Mouse (Mus musculus) forebrain, embryonic 10.5 days (tissue): ENCODE measurements around the gene Lair1. TPM values are rescaled to one million over a fixed set of nuclear protein-coding genes. Genes with fewer than 3 reads are reported as not detected.

ENCODE experiments used
- DNase-seq: peaks from one replicate; pipeline ENCODE4 v3.0.0-alpha.2; 2017; ENCODE audit warnings: low spot score; ENCODE audit errors: extremely low spot score
- H3K27ac ChIP-seq: fragments of 300-500 bp; sonication (generic); 2 replicates; pipeline ENCODE4 v1.5.1; 2016; ENCODE audit warnings: mild to moderate bottlenecking
- H3K27me3 ChIP-seq: fragments of 300-500 bp; sonication (generic); 2 replicates; pipeline ENCODE4 v1.6.1; 2016; ENCODE audit warnings: mild to moderate bottlenecking; ENCODE audit not compliant: poor library complexity, severe bottlenecking
- H3K36me3 ChIP-seq: fragments of 300-500 bp; sonication (generic); replicated peaks from 2 replicates; pipeline ENCODE4 v1.6.1; 2016; ENCODE audit warnings: mild to moderate bottlenecking, moderate library complexity
- H3K4me1 ChIP-seq: fragments of 300-500 bp; sonication (generic); 2 replicates; pipeline ENCODE4 v1.6.1; 2016
- H3K4me3 ChIP-seq: fragments of 300-500 bp; sonication (generic); 2 replicates; pipeline ENCODE4 v1.5.1; 2016; ENCODE audit warnings: mild to moderate bottlenecking, moderate library complexity
- H3K9me3 ChIP-seq: fragments of 300-500 bp; sonication (generic); 2 replicates; pipeline ENCODE4 v1.6.1; 2016; ENCODE audit warnings: mild to moderate bottlenecking, moderate library complexity
- WGBS: fragments of 180-500 bp; shearing (Covaris S2); methylation state at CpG from one replicate; pipeline ENCODE4 v1.1.7; 2016; 5-methylcytosine and 5-hydroxymethylcytosine counted together
- polyA plus RNA-seq: library from polyadenylated mRNA; unstranded; fragments of >200 nt; fragmentation: Nextera tagmentation; extraction: Ambion mirVana; gene quantifications from 2 replicates; pipeline ENCODE4 v1.2.1, GENCODE M21; 2016

Lair1 gene
- 0.26 and 0.51 TPM in 2 replicates for polyA plus RNA-seq

DNA sequence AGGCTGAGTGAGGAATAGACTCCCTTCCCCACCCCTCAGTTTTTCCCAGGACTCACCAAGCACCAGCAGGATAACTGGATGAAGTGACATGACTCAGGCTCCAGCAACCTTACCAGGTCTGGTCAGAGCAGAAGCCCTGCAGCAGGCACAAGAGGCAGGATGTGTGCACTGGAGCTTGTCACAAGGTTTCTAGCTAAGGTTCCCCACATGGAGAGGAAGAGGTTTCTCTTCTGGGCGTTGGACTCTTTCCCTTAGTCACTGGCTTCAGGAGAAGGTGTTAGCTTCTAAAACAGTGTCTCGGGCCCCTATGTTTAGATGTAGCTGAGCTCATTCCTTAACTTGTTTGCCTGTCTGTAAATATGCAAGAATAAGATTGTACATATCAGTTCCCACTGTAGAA is at the start of gene Lair1:
Gene Lair1 (minus strand): TSS at position 192 of the 400 bp plus-strand sequence.
- WGBS, result 84% methylated on average over 2 of the region's 2 CpGs
- DNase-seq, result no peak
- no peaks in the 10 kb centered on the region for H3K36me3 ChIP-seq
- H3K9me3 ChIP-seq, result no peaks in the 10 kb centered on the region
- no peaks in the 10 kb centered on the region for H3K27me3 ChIP-seq
- no peaks in the 10 kb centered on the region for H3K4me1 ChIP-seq
- H3K4me3 ChIP-seq, result no peak within 1 kb of the TSS
- H3K27ac ChIP-seq, result no peak within 1 kb of the TSS

DNA sequence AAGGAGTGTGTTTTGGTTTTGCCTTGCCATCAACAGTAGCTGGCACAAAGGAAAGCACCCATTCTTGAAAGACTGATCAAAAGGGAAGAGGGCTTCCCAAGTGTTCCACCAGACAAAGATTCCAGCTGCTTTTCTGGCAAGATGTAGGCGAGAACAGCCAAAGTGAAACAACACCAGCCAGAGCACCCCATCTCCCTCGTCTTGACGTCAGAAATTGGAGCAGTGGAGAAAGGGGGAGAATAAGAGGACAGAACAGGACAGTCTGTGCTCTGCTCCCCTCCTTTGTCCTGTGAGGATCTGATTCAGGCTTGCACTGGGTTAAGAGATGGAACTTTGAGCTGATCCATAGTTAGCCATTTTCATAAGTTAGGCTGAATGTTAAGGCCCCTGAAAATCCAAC is 48.8 kb upstream of the Lair1 start:
- Histone ChIP-seq H3K4me1 (no peaks in the 10 kb centered on the region), H3K27me3 (no peaks in the 10 kb centered on the region), H3K9me3 (no peaks in the 10 kb centered on the region), H3K4me3 (no peak overlapping the region), H3K36me3 (no peaks in the 10 kb centered on the region), H3K27ac (no peak overlapping the region)
- no peak for DNase-seq
- WGBS, result 61% methylated on average over 3 of the region's 3 CpGs

DNA sequence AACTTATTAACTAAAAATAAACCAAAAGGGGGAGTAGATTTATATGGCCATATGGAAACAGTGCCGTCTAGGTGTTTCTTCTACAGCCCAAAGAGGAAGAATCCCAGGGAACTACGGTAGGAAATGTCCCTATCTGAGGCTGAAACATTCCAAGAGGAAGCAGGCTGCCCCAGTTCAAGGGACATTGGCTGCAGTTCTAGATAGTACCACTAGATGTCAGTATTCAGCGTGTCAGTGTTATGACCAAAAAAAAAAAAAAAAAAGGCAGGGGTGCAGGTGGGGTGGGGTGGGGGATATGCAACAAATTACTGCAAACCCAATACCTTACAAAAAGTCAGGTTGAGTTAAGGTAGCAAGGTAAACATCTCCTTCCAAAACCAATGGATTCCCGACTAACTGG is 40.4 kb upstream of the Lair1 start:
- Histone ChIP-seq H3K4me3 (no peak overlapping the region), H3K9me3 (no peaks in the 10 kb centered on the region), H3K27ac (no peak overlapping the region), H3K27me3 (no peaks in the 10 kb centered on the region), H3K36me3 (no peaks in the 10 kb centered on the region), H3K4me1 (no peaks in the 10 kb centered on the region)
- 21% methylated on average over 4 of the region's 4 CpGs for WGBS
- DNase-seq, result no peak

DNA sequence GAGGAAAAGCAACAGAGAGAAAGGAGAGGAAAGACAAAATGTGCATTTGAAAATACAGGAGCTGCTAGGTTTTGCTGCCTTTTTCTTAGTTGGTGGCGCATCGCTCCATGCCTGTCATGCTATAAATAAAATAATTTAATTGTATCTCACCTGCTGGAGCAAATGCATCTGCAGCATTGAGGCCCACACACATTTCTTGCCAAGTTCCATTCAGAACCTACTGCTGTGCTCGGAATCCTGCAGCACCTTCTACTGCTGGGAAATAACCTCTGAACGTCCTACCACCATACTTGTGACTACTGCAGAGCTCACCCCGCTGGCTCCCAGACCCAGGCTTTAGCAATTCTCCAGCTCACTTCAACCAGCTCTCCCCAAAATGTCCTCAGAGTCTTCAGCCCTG is 38.1 kb upstream of the Lair1 start:
- Histone ChIP-seq H3K27me3 (no peaks in the 10 kb centered on the region), H3K9me3 (no peaks in the 10 kb centered on the region), H3K4me1 (no peaks in the 10 kb centered on the region), H3K36me3 (no peaks in the 10 kb centered on the region), H3K4me3 (no peak overlapping the region), H3K27ac (no peak overlapping the region)
- DNase-seq, result no peak
- WGBS, result 80% methylated on average over 5 of the region's 5 CpGs

DNA sequence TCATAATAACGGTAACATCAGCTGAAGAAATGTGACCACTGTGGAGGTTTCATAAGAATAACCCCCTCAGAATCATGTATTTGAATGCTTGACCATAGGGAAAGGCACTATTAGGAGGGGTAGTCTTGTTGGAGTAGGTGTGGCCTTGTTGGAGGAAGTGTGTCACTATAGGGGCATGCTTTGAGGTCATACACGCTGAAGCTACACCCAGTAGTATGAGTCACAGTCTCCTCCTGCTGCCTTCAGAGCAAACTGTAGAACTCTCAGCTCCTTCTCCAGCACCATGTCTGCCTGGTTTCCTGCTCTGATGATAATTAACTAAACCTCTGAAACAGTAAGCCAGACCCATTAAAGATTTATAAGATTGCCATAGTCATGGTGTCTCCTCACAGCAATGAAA is 35.8 kb upstream of the Lair1 start:
- H3K36me3 ChIP-seq, result no peaks in the 10 kb centered on the region
- no peaks in the 10 kb centered on the region for H3K9me3 ChIP-seq
- WGBS, result 85% methylated on average over 2 of the region's 2 CpGs
- H3K4me3 ChIP-seq, result no peak overlapping the region
- no peak overlapping the region for H3K27ac ChIP-seq
- DNase-seq, result no peak
- H3K4me1 ChIP-seq, result no peaks in the 10 kb centered on the region
- no peaks in the 10 kb centered on the region for H3K27me3 ChIP-seq

DNA sequence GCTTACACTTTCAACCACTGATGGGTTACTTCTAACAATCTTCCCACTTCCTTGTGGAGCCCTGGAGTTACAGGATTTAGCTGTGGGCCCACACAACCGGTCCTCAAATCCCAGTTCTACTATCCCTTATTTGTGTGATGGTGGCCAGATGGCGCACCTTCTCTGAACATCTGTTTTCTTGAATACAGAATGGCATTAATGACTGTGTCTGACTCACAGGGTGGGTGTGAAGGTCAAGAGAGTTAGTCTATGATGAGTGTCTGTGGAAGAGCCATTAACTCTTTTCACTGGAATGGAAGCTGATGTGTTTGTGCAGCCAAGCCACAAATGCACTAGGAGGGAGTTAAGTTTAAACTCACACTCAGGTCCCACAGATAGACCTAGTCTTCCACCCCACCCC is 35.3 kb upstream of the Lair1 start:
- Histone ChIP-seq H3K27me3 (no peaks in the 10 kb centered on the region), H3K9me3 (no peaks in the 10 kb centered on the region), H3K4me3 (no peak overlapping the region), H3K4me1 (no peaks in the 10 kb centered on the region), H3K36me3 (no peaks in the 10 kb centered on the region), H3K27ac (no peak overlapping the region)
- no peak for DNase-seq
- 86% methylated on average over 2 of the region's 2 CpGs for WGBS

DNA sequence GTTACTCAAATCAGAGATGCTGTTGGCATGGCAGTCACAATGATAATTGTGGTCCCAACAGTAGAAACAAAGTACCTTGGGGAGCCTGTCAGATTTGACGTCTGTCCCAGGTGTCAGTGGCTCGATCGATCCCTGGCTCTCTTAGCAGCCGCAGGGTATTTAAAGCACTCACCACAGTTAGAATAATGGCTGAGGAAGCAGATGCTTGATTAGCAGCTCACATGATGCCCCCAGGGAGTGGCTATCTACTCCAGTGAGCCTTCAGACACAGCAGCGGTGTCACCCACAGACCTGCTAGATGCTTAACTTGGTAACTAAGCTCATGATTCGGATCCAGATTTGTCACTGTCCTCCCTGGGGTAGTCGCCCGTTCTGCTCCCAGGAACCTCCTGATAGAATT is 28.2 kb upstream of the Lair1 start:
- Histone ChIP-seq H3K27ac (no peak overlapping the region), H3K9me3 (no peaks in the 10 kb centered on the region), H3K4me3 (no peak overlapping the region), H3K36me3 (no peaks in the 10 kb centered on the region), H3K27me3 (no peaks in the 10 kb centered on the region), H3K4me1 (no peaks in the 10 kb centered on the region)
- 58% methylated on average over 8 of the region's 8 CpGs for WGBS
- DNase-seq, result no peak

DNA sequence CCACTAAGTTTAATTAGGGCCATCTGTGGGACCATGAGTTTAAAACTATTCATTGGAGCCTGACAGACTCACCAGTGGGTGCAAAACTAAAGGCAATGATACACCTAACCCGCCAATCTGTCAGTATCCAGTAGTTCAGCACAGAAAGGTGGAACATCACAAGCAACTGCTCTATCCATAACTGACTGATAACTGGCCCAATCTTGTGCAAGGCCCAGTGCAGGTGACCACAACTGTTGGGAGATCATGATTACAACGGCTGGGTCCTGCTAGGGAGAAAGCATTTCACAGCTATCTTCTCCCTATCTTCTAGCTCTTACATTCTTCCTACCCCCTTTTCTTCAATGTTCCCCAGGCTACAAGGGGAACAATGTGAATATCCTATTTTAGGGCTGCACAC is 25.7 kb upstream of the Lair1 start:
- WGBS, result 84% methylated on average over 2 of the region's 2 CpGs
- Histone ChIP-seq H3K4me3 (no peak overlapping the region), H3K4me1 (no peaks in the 10 kb centered on the region), H3K27me3 (no peaks in the 10 kb centered on the region), H3K27ac (no peak overlapping the region), H3K36me3 (no peaks in the 10 kb centered on the region), H3K9me3 (no peaks in the 10 kb centered on the region)
- DNase-seq, result no peak

DNA sequence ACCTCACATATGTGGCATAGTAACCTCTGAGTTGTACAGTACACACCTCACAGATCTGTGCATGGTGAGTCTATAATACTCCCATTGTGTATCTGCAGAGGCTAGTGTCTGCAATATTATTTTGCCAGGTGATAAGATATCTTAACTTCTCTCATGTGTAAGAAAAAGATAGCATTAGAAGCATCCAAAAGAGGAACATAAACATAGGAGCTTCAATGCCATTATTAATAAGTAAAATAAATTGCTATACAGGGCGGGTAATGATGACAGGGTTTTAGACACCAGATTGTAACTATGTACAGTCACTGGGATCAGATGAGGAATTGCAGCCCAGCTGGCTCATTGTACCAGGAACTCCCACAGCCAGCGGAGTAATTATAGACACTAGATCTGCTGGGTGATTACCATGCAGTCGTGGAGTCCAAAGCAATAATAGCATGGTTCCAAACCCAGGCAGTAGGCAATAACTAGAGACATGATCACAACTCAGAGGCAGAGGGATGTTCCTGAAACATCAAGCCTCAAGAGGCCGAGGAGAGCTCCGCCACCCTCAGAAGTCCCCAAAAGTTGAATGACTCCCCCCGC is 25.0 kb upstream of the Lair1 start:
- H3K9me3 ChIP-seq, result no peaks in the 10 kb centered on the region
- H3K4me3 ChIP-seq, result no peak overlapping the region
- H3K27me3 ChIP-seq, result no peaks in the 10 kb centered on the region
- WGBS, result 86% methylated on average over 6 of the region's 6 CpGs
- H3K27ac ChIP-seq, result no peak overlapping the region
- no peak for DNase-seq
- H3K4me1 ChIP-seq, result no peaks in the 10 kb centered on the region
- H3K36me3 ChIP-seq, result no peaks in the 10 kb centered on the region

DNA sequence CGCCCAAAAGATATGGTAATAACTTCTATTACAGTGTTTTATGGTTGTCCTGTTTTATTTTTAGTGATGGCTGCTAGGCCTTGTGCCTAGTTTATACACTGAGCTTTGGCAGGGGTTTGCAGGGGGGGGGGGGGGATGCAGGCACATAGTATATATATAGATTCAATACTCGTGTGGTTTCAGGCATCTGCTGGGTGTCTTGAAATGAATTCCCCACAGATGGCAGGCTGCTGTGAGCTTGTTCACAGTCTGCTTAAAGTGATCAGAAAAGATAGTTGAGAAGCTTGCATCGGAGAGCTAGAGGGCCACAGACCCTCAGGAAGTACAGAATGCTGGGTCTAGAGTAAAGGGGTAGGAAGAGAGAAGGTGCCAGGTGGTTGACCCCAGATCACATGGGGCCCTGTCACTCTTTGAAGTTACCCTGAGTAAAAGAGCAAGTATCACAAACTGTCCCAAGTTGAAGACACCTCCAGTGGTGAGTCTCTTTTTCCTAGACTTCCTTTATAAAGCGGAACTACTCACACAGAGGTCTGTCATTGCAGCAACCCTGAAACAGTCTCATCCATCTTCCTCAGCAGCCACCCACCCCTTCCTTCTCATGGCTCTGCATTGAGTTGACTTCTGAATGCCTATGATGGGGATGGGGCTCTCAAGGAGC is 24.4 kb upstream of the Lair1 start:
- Histone ChIP-seq H3K4me3 (no peak overlapping the region), H3K27ac (no peak overlapping the region), H3K36me3 (no peaks in the 10 kb centered on the region), H3K27me3 (no peaks in the 10 kb centered on the region), H3K9me3 (no peaks in the 10 kb centered on the region), H3K4me1 (no peaks in the 10 kb centered on the region)
- no peak for DNase-seq
- 84% methylated on average over 4 of the region's 4 CpGs for WGBS

DNA sequence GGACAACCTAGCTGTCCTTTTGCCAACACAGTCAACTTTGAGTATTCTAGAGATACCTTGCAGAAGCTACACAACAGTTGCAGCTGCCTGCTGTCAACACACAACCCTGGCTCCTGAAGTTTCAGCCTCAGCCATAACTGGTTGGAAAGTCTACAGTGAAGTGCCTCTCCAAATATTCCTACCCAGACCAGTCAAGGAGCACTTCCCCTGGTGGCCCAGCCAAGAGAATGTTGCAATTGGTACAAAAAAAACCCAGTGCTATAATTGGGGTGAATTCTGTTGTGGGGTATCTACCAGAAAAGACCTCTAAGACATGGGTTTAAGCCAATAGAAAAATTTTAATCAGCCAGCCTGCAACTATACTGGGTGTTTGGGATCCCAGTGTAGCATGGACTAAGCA is 22.6 kb upstream of the Lair1 start:
- Histone ChIP-seq H3K27ac (no peak overlapping the region), H3K4me1 (no peaks in the 10 kb centered on the region), H3K9me3 (no peaks in the 10 kb centered on the region)

DNA sequence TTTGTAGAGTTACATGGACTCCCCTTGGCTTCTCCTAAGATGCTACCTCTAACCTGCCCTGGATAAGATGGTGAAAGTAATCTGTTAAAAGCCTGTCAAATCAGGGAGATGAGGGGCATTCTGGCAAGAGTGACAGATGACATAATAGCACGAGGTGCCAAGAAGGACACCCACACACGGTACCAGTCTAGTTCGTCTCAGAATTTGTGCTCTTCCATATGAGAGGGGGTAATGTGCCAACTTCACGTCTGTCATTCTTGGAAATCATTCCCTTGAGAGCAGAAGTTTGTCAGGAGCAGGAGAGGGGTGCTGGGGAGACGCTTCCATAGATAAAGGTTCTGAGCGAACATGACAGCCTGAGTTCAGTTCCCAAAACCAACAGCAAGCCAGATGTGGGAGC is 21.2 kb upstream of the Lair1 start:
- Histone ChIP-seq H3K27ac (no peak overlapping the region), H3K27me3 (no peaks in the 10 kb centered on the region), H3K4me3 (no peak overlapping the region), H3K4me1 (no peaks in the 10 kb centered on the region), H3K36me3 (no peaks in the 10 kb centered on the region), H3K9me3 (no peaks in the 10 kb centered on the region)
- WGBS, result 86% methylated on average over 6 of the region's 6 CpGs
- no peak for DNase-seq

More for the DNA sequence above, 22.6 kb upstream of the Lair1 start:
- no peak for DNase-seq
- Histone ChIP-seq H3K4me3 (no peak overlapping the region), H3K27me3 (no peaks in the 10 kb centered on the region), H3K36me3 (no peaks in the 10 kb centered on the region)

DNA sequence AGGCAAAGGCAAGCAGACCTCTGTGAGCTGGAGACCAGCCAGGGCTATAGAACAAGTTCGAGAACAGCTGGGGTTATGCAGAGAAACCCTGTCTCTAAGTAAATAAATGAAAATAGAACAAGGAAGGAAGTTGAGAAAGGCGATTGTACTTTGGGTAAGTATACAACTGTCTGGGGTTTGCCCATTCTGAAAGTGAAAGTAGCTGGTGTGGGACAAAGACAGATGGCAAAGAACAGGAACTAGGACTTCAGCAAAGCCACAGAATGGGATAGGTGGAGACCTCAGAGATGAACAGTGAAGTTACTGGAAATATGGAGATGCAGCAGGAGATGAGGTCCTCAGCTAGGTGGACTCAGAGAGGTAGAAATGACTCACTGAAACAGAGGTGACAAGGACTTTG is 19.8 kb upstream of the Lair1 start:
- WGBS, result 67% methylated on average over 2 of the region's 2 CpGs
- no peak for DNase-seq
- no peak overlapping the region for H3K27ac ChIP-seq

DNA sequence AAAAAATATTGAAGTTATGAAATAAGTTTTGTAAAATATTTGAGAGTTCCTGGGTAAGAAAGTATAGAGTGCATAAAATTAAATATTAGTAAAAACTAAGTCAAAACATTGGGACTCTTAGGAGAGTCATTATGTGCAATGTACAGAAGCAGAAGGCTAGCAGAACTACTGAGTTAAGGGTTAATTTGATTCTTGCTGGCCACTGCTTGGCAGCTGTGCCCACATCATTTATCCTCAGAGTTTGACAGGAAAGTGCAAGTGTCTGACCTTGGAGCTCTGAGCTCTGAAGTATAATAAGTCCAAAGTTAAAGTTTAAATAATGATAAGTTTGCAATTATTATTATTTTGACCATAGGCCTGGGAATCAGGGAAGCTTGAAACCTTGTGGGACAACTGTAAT is 18.7 kb upstream of the Lair1 start:
- no peaks in the 10 kb centered on the region for H3K27me3 ChIP-seq

More for the DNA sequence above, 19.8 kb upstream of the Lair1 start:
- Histone ChIP-seq H3K36me3 (no peaks in the 10 kb centered on the region), H3K4me3 (no peak overlapping the region), H3K27me3 (no peaks in the 10 kb centered on the region), H3K4me1 (no peaks in the 10 kb centered on the region), H3K9me3 (no peaks in the 10 kb centered on the region)

More for the DNA sequence above, 18.7 kb upstream of the Lair1 start:
- H3K36me3 ChIP-seq, result no peaks in the 10 kb centered on the region
- H3K4me1 ChIP-seq, result no peaks in the 10 kb centered on the region
- DNase-seq, result no peak
- H3K4me3 ChIP-seq, result no peak overlapping the region
- no peak overlapping the region for H3K27ac ChIP-seq
- no peaks in the 10 kb centered on the region for H3K9me3 ChIP-seq
